Mouse (Mus musculus) cortical plate, adult 2 months (tissue): Measurements from ENCODE around the gene Ap3d1. TPM values are rescaled to one million over a fixed set of nuclear protein-coding genes. Genes with fewer than 3 reads are reported as not detected.

Source experiments
- H3K27ac ChIP-seq: fragments of 200-500 bp; 2 replicates; pipeline ENCODE4 v1.5.1; 2012; ENCODE audit warnings: low read length, control low read depth, inconsistent platforms; ENCODE audit not compliant: insufficient read depth
- H3K4me1 ChIP-seq: fragments of 200-500 bp; 2 replicates; pipeline ENCODE4 v1.6.1; 2011; ENCODE audit warnings: low read length; ENCODE audit not compliant: control insufficient read depth, insufficient read depth
- H3K4me3 ChIP-seq: fragments of 200-500 bp; 2 replicates; pipeline ENCODE4 v1.5.1; 2011; ENCODE audit warnings: mild to moderate bottlenecking, low read length, control low read depth; ENCODE audit not compliant: insufficient read depth
- CTCF ChIP-seq: fragments of 200-500 bp; IDR thresholded peaks from 2 replicates; pipeline ENCODE4 v1.5.1; 2011; ENCODE audit warnings: mild to moderate bottlenecking, control low read depth, low read length; ENCODE audit not compliant: insufficient read depth; ENCODE audit errors: extremely low read depth
- POLR2A ChIP-seq: fragments of 200-500 bp; IDR thresholded peaks from 2 replicates; pipeline ENCODE4 v1.6.1; 2011; ENCODE audit warnings: mild to moderate bottlenecking, low read length, control low read depth; ENCODE audit not compliant: insufficient read depth; ENCODE audit errors: extremely low read depth
- polyA plus RNA-seq: library from polyadenylated mRNA; depleted of rRNA; stranded (reverse); fragments of >200 nt; gene quantifications from 2 replicates; pipeline ENCODE4 v1.2.3, GENCODE M21; 2012; rRNA removed

Ap3d1 gene
- polyA plus RNA-seq, 1 experiment = 157 TPM

- no peak overlapping the region for H3K4me3 ChIP-seq
- TF ChIP-seq POLR2A (no peak), CTCF (no peak)
- no peaks in the 10 kb centered on the region for H3K4me1 ChIP-seq
- peak overlapping the region; percentile 21; the same call in 1 of the 2 replicates for H3K27ac ChIP-seq
Observed at GRCm38 (mm10) chr10:80665459-80665858, 76.6 kb downstream of the Ap3d1 start.

DNA sequence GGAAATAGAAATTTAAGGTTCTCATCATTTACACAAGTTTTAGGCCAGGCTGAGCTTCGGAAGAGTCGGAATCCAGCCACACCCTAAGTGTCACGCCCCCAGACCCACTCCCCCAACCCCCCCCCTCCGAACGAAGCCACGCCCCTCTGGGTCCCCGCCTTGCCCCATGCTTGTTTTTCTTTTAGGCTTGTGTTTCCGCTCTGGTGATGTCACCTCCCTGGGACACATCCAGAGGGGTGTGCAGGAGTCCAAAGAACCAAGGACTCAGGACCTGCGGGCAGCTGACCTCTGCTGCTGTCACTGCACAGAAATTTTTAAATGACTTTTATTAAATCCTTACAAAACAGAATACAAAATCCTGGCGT is 77.1 kb downstream of the Ap3d1 start:
- H3K4me3 ChIP-seq = no peak overlapping the region
- TF ChIP-seq POLR2A (no peak), CTCF (no peak)
- peak overlapping the region; percentile 43 for H3K27ac ChIP-seq
- H3K4me1 ChIP-seq = no peaks in the 10 kb centered on the region

DNA sequence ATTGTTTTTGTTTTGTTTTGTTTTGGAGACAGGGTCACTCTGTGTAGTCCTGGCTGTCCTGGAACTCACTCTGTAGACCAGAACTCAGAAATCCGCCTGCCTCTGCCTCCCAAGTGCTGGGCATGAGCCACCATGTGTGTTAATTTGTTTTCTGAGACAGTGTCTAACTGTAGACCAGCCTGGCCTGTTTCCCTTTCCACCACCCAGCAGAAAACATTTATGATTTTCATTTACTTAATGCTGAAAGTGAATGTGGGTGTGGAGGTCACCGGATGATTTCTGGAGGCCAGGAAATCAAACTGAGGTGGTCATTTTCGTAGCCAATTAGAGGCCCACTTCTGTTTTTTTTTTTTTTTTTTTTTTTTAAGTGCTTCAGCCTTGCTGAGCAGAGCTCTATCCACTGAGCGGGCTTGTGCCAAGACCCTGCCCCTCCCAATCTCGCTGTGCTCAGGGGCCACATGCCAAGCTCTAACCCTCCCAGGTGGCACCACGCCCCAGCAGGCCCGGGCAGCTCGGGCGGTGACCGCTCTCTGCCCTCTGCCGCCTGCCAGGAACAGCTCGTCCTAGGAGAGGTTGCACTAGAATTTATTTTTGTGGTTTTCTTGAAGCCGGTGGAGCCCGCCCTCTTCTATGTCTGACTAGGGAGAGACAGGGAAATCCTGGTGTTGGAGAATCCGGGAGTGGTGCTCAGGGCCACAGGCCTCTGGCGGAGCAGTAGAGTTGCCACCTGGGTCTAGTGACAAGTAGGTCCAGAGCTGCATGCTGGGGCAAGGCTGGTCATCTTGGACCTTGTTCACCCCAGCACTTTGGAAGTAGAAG is 77.7 kb downstream of the Ap3d1 start:
- TF ChIP-seq CTCF = no peak
- no peak for TF ChIP-seq POLR2A
- Histone ChIP-seq H3K27ac (peak overlapping the region; percentile 43), H3K4me3 (no peak overlapping the region), H3K4me1 (no peaks in the 10 kb centered on the region)

DNA sequence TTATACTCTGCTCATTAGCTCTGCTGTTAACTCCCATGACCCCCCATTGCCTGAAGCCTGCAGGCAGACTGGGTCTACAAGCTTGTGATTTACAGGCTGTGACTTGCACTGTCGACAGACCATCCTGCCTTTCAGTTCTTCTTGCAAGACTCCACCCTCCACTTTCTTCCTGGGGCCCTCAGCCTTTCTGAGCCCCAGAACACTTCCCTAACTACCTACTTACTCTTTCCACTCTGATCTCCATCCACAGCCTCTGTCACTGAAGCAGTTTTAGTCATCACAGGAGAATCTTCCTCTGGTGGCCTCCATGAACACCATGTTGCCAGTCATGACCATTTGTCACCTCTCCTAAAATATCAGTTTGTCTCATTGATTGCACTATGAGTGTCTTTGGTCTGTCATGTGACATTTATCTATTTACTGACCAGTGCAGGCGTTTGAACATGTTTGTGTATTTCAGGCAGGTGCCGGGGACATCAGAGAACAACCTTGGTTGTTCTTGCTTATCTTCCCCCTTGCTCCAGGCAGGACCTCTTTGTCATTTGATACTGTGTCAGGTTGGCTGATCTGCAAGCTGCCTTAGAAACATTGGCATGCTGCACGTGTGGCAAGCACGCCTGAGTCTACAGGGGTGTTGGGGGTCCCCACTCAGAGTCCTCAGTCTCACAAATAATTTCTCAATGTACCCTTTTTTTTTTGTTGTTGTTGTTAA is 78.4 kb downstream of the Ap3d1 start:
- TF ChIP-seq CTCF (no peak), POLR2A (no peak)
- Histone ChIP-seq H3K27ac (no peak overlapping the region), H3K4me1 (no peaks in the 10 kb centered on the region), H3K4me3 (no peak overlapping the region)

- no peak overlapping the region for H3K4me3 ChIP-seq
- no peak overlapping the region for H3K27ac ChIP-seq
- H3K4me1 ChIP-seq = 0 out of 2 replicates have a peak, but pooled peaks cover 3% of the 10 kb centered on the region
- TF ChIP-seq POLR2A (no peak), CTCF (peak; percentile 69)
Observed at GRCm38 (mm10) chr10:80661149-80661548, 80.9 kb downstream of the Ap3d1 start.

GRCm38 (mm10) chr10:80659213-80659612 is 82.9 kb downstream of the Ap3d1 start:
- Histone ChIP-seq H3K4me3 (no peak overlapping the region), H3K27ac (no peak overlapping the region), H3K4me1 (peaks cover 8% of the 10 kb centered on the region; the same call in 1 of the 2 replicates)
- TF ChIP-seq POLR2A = no peak
- TF ChIP-seq CTCF = peak; percentile 71

GRCm38 (mm10) chr10:80658841-80659202 is 83.2 kb downstream of the Ap3d1 start:
- TF ChIP-seq CTCF (no peak), POLR2A (no peak)
- no peak overlapping the region for H3K27ac ChIP-seq
- H3K4me3 ChIP-seq = no peak overlapping the region
- H3K4me1 ChIP-seq = peaks cover 9% of the 10 kb centered on the region; the same call in 1 of the 2 replicates

DNA sequence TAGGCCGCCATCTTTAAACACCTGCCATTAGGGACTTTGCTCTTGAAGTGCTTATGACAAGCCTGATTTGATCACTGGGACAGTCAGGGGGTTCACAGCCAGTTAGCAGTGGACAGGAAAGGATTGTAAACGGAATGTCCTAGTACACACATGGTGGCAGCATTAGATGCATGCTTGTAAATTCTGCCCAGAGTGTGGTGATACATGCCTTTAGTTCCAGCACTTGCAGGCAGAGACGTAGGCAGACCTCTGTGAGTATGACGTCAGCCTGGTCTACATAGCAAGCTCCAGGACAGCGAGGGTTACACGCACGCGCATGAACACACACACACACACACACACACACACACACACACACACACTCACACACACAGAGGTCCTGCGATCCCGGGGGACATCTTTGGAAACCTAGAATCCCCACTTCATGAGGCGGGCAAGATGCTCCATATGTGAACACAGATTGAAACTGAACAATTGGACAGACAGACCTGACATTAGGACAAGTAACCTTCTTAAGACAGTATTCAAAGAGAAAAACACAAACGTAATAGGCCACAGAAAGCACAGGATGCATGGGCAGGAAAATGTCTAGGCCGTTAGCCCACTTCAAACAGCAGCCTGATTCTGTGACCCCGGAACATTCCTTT is 83.7 kb downstream of the Ap3d1 start:
- no peak overlapping the region for H3K27ac ChIP-seq
- peaks cover 9% of the 10 kb centered on the region; the same call in 1 of the 2 replicates for H3K4me1 ChIP-seq
- TF ChIP-seq CTCF (no peak), POLR2A (no peak)
- H3K4me3 ChIP-seq = no peak overlapping the region

Other genes starting within 250 kb of the Ap3d1 start
- not detected in 2 replicates for gene Onecut3, start 247.4 kb downstream of the Ap3d1 start, polyA plus RNA-seq
- 0.08 and 0.09 TPM in 2 replicates for gene Atp8b3, start 203.1 kb downstream of the Ap3d1 start, polyA plus RNA-seq
- gene Rexo1, start 180.7 kb downstream of the Ap3d1 start, polyA plus RNA-seq = 44.7 and 45.0 TPM in 2 replicates
- gene Klf16, start 164.9 kb downstream of the Ap3d1 start, polyA plus RNA-seq = 34.7 and 36.9 TPM in 2 replicates
- 329 and 330 TPM in 2 replicates for gene Abhd17a, start 151.9 kb downstream of the Ap3d1 start, polyA plus RNA-seq
- gene Scamp4, start 139.4 kb downstream of the Ap3d1 start, polyA plus RNA-seq = 63.2 and 63.9 TPM in 2 replicates
- gene Adat3, start 139.4 kb downstream of the Ap3d1 start, polyA plus RNA-seq = 4.0 and 4.3 TPM in 2 replicates
- gene Gm49322, start 136.2 kb downstream of the Ap3d1 start, polyA plus RNA-seq = 2.5 and 2.8 TPM in 2 replicates
- gene Csnk1g2, start 119.4 kb downstream of the Ap3d1 start, polyA plus RNA-seq = 294 and 314 TPM in 2 replicates
- 98.8 and 102 TPM in 2 replicates for gene Btbd2, start 85.2 kb downstream of the Ap3d1 start, polyA plus RNA-seq
- 47.1 and 54.0 TPM in 2 replicates for gene Mknk2, start 64.2 kb downstream of the Ap3d1 start, polyA plus RNA-seq
- 7.9 and 9.4 TPM in 2 replicates for gene Mob3a, start 40.3 kb downstream of the Ap3d1 start, polyA plus RNA-seq
- 111 and 118 TPM in 2 replicates for gene Izumo4, start 40.1 kb downstream of the Ap3d1 start, polyA plus RNA-seq
- 45.9 and 47.8 TPM in 2 replicates for gene Dot1l, start 12.9 kb upstream of the Ap3d1 start, polyA plus RNA-seq
- 38.9 and 46.1 TPM in 2 replicates for gene Sf3a2, start 55.9 kb upstream of the Ap3d1 start, polyA plus RNA-seq
- 59.5 and 62.6 TPM in 2 replicates for gene Plekhj1, start 56.4 kb upstream of the Ap3d1 start, polyA plus RNA-seq
- gene Amh, start 63.0 kb upstream of the Ap3d1 start, polyA plus RNA-seq = 1.6 and 2.3 TPM in 2 replicates
- 4.7 and 5.0 TPM in 2 replicates for gene Jsrp1, start 71.2 kb upstream of the Ap3d1 start, polyA plus RNA-seq
- gene Oaz1, start 84.4 kb upstream of the Ap3d1 start, polyA plus RNA-seq = 643 and 729 TPM in 2 replicates
- gene Lingo3, start 101.8 kb upstream of the Ap3d1 start, polyA plus RNA-seq = 24.8 and 29.4 TPM in 2 replicates
- gene Lsm7, start 112.9 kb upstream of the Ap3d1 start, polyA plus RNA-seq = 223 and 238 TPM in 2 replicates
- 94.2 and 96.5 TPM in 2 replicates for gene Sppl2b, start 113.0 kb upstream of the Ap3d1 start, polyA plus RNA-seq
- 0.21 and 0.40 TPM in 2 replicates for gene Tmprss9, start 129.6 kb upstream of the Ap3d1 start, polyA plus RNA-seq
- 207 and 219 TPM in 2 replicates for gene Timm13, start 158.7 kb upstream of the Ap3d1 start, polyA plus RNA-seq
- gene Lmnb2, start 176.0 kb upstream of the Ap3d1 start, polyA plus RNA-seq = 23.6 and 24.5 TPM in 2 replicates
- gene Gadd45b, start 187.8 kb upstream of the Ap3d1 start, polyA plus RNA-seq = 23.9 and 25.6 TPM in 2 replicates